Mouse (Mus musculus) midbrain, embryonic 10.5 days (tissue): ENCODE measurements at regions not wholly inside any gene's neighbourhood (a gene's known extent, or its start where the extent isn't known, plus 50 kb on each side); places are given as distances from the start of the nearest gene placed in this dataset.

Experiments
- DNase-seq: peaks from one replicate; pipeline ENCODE4 v3.0.0-alpha.2; 2017; ENCODE audit warnings: low spot score
- H3K27ac ChIP-seq: fragments of 300-500 bp; sonication (generic); replicated peaks from 2 replicates; pipeline ENCODE4 v1.5.1; 2016; ENCODE audit warnings: mild to moderate bottlenecking
- H3K27me3 ChIP-seq: fragments of 300-500 bp; sonication (generic); 2 replicates; pipeline ENCODE4 v1.6.1; 2016; ENCODE audit warnings: low read depth, mild to moderate bottlenecking; ENCODE audit not compliant: poor library complexity, severe bottlenecking
- H3K36me3 ChIP-seq: fragments of 300-500 bp; sonication (generic); 2 replicates; pipeline ENCODE4 v1.6.1; 2016; ENCODE audit warnings: mild to moderate bottlenecking, moderate library complexity
- H3K4me1 ChIP-seq: fragments of 300-500 bp; sonication (generic); 2 replicates; pipeline ENCODE4 v1.6.1; 2016
- H3K4me3 ChIP-seq: fragments of 300-500 bp; sonication (generic); 2 replicates; pipeline ENCODE4 v1.5.1; 2016; ENCODE audit warnings: mild to moderate bottlenecking, moderate library complexity
- H3K9me3 ChIP-seq: fragments of 300-500 bp; sonication (generic); replicated peaks from 2 replicates; pipeline ENCODE4 v1.6.1; 2016; ENCODE audit warnings: mild to moderate bottlenecking
- WGBS: fragments of 180-500 bp; shearing (Covaris S2); methylation state at CpG from one replicate; pipeline ENCODE4 v1.1.7; 2016; 5-methylcytosine and 5-hydroxymethylcytosine counted together

- no peaks in the 10 kb centered on the region for H3K9me3 ChIP-seq
- no peaks in the 10 kb centered on the region for H3K27me3 ChIP-seq
- no peak for DNase-seq
- no peaks in the 10 kb centered on the region for H3K36me3 ChIP-seq
- 95% methylated on average over 1 of the region's 1 CpGs for WGBS
- H3K4me1 ChIP-seq = no peaks in the 10 kb centered on the region
- no peak overlapping the region for H3K27ac ChIP-seq
- no peak overlapping the region for H3K4me3 ChIP-seq
Measured at GRCm38 (mm10) chr15:67332521-67332920, 831.8 kb upstream of the Lrrc6 start.

- Histone ChIP-seq H3K36me3 (no peaks in the 10 kb centered on the region), H3K27me3 (no peaks in the 10 kb centered on the region), H3K4me1 (no peaks in the 10 kb centered on the region), H3K27ac (no peak overlapping the region), H3K4me3 (no peak overlapping the region), H3K9me3 (no peaks in the 10 kb centered on the region)
- WGBS = 76% methylated on average over 2 of the region's 2 CpGs
- no peak for DNase-seq
Measured at GRCm38 (mm10) chr15:67320292-67320691, 819.6 kb upstream of the Lrrc6 start.

GRCm38 (mm10) chr15:67315202-67315601, 814.5 kb upstream of the Lrrc6 start:
- no peak overlapping the region for H3K27ac ChIP-seq
- no peaks in the 10 kb centered on the region for H3K9me3 ChIP-seq
- H3K4me3 ChIP-seq = no peak overlapping the region
- no peak for DNase-seq
- no peaks in the 10 kb centered on the region for H3K36me3 ChIP-seq
- no peaks in the 10 kb centered on the region for H3K27me3 ChIP-seq
- WGBS = 88% methylated on average over 1 of the region's 1 CpGs
- H3K4me1 ChIP-seq = no peaks in the 10 kb centered on the region

GRCm38 (mm10) chr15:67313648-67314047, 812.9 kb upstream of the Lrrc6 start:
- DNase-seq = no peak
- no peaks in the 10 kb centered on the region for H3K9me3 ChIP-seq
- no peaks in the 10 kb centered on the region for H3K4me1 ChIP-seq
- H3K27ac ChIP-seq = no peak overlapping the region
- no peaks in the 10 kb centered on the region for H3K27me3 ChIP-seq
- no peak overlapping the region for H3K4me3 ChIP-seq
- no peaks in the 10 kb centered on the region for H3K36me3 ChIP-seq

- Histone ChIP-seq H3K9me3 (no peaks in the 10 kb centered on the region), H3K27me3 (no peaks in the 10 kb centered on the region), H3K4me1 (no peaks in the 10 kb centered on the region), H3K36me3 (no peaks in the 10 kb centered on the region), H3K27ac (no peak overlapping the region), H3K4me3 (no peak overlapping the region)
- no peak for DNase-seq
- 82% methylated on average over 1 of the region's 1 CpGs for WGBS
Measured at GRCm38 (mm10) chr15:67305681-67306080, 805.0 kb upstream of the Lrrc6 start.

GRCm38 (mm10) chr15:67303804-67304203, 803.1 kb upstream of the Lrrc6 start:
- Histone ChIP-seq H3K27me3 (no peaks in the 10 kb centered on the region), H3K4me3 (no peak overlapping the region), H3K36me3 (no peaks in the 10 kb centered on the region), H3K27ac (no peak overlapping the region), H3K4me1 (no peaks in the 10 kb centered on the region), H3K9me3 (no peaks in the 10 kb centered on the region)
- WGBS = 65% methylated on average over 1 of the region's 1 CpGs
- DNase-seq = no peak

- Histone ChIP-seq H3K4me3 (no peak overlapping the region), H3K4me1 (no peaks in the 10 kb centered on the region), H3K27ac (no peak overlapping the region), H3K9me3 (no peaks in the 10 kb centered on the region), H3K36me3 (no peaks in the 10 kb centered on the region), H3K27me3 (no peaks in the 10 kb centered on the region)
- WGBS = 85% methylated on average over 6 of the region's 6 CpGs
- DNase-seq = no peak
Measured at GRCm38 (mm10) chr15:67301871-67302363, 801.2 kb upstream of the Lrrc6 start.

- DNase-seq = no peak
- Histone ChIP-seq H3K36me3 (no peaks in the 10 kb centered on the region), H3K4me3 (no peak overlapping the region), H3K27ac (no peak overlapping the region), H3K4me1 (no peaks in the 10 kb centered on the region), H3K27me3 (no peaks in the 10 kb centered on the region), H3K9me3 (no peaks in the 10 kb centered on the region)
- 89% methylated on average over 4 of the region's 4 CpGs for WGBS
Measured at GRCm38 (mm10) chr15:67301024-67301423, 800.3 kb upstream of the Lrrc6 start.

- no peak for DNase-seq
- Histone ChIP-seq H3K27ac (no peak overlapping the region), H3K9me3 (no peaks in the 10 kb centered on the region), H3K4me1 (no peaks in the 10 kb centered on the region), H3K27me3 (no peaks in the 10 kb centered on the region), H3K36me3 (no peaks in the 10 kb centered on the region), H3K4me3 (no peak overlapping the region)
- WGBS = 89% methylated on average over 1 of the region's 1 CpGs
Measured at GRCm38 (mm10) chr15:67294797-67295196, 794.1 kb upstream of the Lrrc6 start.

- 78% methylated on average over 4 of the region's 4 CpGs for WGBS
- no peak for DNase-seq
- Histone ChIP-seq H3K36me3 (no peaks in the 10 kb centered on the region), H3K27me3 (no peaks in the 10 kb centered on the region), H3K27ac (no peak overlapping the region), H3K4me3 (no peak overlapping the region), H3K4me1 (peaks cover 5% of the 10 kb centered on the region; the same call in 1 of the 2 replicates), H3K9me3 (no peaks in the 10 kb centered on the region)
Measured at GRCm38 (mm10) chr15:67289749-67290148, 789.0 kb upstream of the Lrrc6 start.

- 63% methylated on average over 4 of the region's 4 CpGs for WGBS
- Histone ChIP-seq H3K4me1 (peaks cover 5% of the 10 kb centered on the region; the same call in 1 of the 2 replicates), H3K27ac (no peak overlapping the region), H3K9me3 (no peaks in the 10 kb centered on the region), H3K4me3 (no peak overlapping the region), H3K27me3 (no peaks in the 10 kb centered on the region), H3K36me3 (no peaks in the 10 kb centered on the region)
- DNase-seq = no peak
Measured at GRCm38 (mm10) chr15:67284941-67285340, 784.2 kb upstream of the Lrrc6 start.

- WGBS = 91% methylated on average over 3 of the region's 3 CpGs
- peaks cover 5% of the 10 kb centered on the region; the same call in 1 of the 2 replicates for H3K4me1 ChIP-seq
- H3K36me3 ChIP-seq = no peaks in the 10 kb centered on the region
- DNase-seq = no peak
- H3K9me3 ChIP-seq = no peaks in the 10 kb centered on the region
- no peaks in the 10 kb centered on the region for H3K27me3 ChIP-seq
- H3K4me3 ChIP-seq = no peak overlapping the region
- H3K27ac ChIP-seq = no peak overlapping the region
Measured at GRCm38 (mm10) chr15:67283275-67283972, 782.7 kb upstream of the Lrrc6 start.

- no peak overlapping the region for H3K4me3 ChIP-seq
- H3K4me1 ChIP-seq = no peaks in the 10 kb centered on the region
- no peaks in the 10 kb centered on the region for H3K9me3 ChIP-seq
- no peak for DNase-seq
- no peaks in the 10 kb centered on the region for H3K27me3 ChIP-seq
- H3K36me3 ChIP-seq = no peaks in the 10 kb centered on the region
- H3K27ac ChIP-seq = no peak overlapping the region
- WGBS = 86% methylated on average over 1 of the region's 1 CpGs
Measured at GRCm38 (mm10) chr15:67278869-67279268, 778.2 kb upstream of the Lrrc6 start.

GRCm38 (mm10) chr15:67275058-67275457, 774.3 kb upstream of the Lrrc6 start:
- Histone ChIP-seq H3K4me3 (no peak overlapping the region), H3K27ac (no peak overlapping the region), H3K9me3 (no peaks in the 10 kb centered on the region), H3K27me3 (no peaks in the 10 kb centered on the region), H3K36me3 (no peaks in the 10 kb centered on the region), H3K4me1 (no peaks in the 10 kb centered on the region)
- no peak for DNase-seq
